Mouse (Mus musculus): ENCODE data around the gene Ank3. TPM values are rescaled to one million over a fixed set of nuclear protein-coding genes. Genes with fewer than 3 reads are reported as not detected.

The Ank3 gene
- total RNA-seq, 2 experiments from 2014 or later, result 0.77 TPM; not detected in 1

DNA sequence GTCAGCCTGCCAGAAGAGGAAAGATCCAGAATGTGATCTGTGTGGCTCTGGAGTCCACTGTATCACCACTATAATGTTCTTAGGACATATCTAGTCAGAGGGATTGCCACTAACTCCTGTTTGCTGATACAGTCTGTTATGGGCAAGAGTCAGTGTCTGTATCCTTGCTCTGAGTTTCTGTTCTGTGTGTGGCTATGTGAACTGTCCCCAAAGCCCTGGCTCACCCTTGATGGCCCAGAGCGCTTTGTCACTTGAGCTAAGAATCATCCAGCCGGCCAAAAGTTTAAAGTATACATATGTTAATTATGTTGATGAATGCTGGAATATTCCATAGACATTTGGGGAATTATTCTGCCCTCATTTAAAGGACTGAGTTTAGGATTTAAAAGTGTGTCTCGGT lies 202.9 kb downstream of the Ank3 start:
- ATAC-seq (replicated peaks; ENCODE audit: low FRiP score, poor library complexity, severe bottlenecking), result no peak

DNA sequence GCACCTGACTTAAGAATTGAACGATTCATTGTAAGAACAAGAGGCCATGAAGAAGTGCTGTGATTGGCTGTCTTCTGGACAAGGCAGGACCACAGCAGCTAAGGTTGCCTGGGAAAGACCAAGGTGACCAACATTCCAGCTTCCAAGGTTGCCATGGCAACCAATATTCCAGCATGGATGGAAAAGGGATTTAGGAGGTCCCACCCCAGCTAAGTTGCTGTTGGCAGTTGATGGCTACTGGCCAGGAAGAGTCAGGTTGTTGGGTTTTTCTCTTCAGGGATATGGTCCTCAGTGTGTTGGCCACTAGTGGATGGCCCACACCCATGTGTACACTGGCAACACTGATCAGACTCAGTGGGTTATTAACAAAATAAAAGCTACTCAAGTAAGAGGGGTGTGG lies 204.1 kb downstream of the Ank3 start:
- ATAC-seq (replicated peaks; ENCODE audit: low FRiP score, poor library complexity, severe bottlenecking), result no peak

DNA sequence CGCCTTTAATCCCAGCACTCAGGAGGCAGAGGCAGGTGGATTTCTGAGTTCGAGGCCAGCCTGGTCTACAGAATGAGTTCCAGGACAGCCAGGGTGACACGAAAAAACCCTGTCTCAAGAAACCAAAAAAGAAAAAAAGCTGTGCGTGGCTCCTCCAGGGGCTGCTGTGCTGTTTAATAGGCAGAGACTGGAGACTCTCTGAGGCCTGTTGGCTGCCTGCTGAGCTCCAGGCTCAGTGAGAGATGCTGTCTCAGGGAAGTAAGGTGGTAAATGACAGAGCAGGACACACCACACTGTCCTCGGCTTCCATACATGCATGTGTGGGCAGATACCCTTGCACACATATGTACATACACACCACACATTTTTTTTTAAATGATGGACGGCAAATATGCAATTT lies 206.0 kb downstream of the Ank3 start:
- ATAC-seq (replicated peaks; ENCODE audit: low FRiP score, poor library complexity, severe bottlenecking), result no peak

DNA sequence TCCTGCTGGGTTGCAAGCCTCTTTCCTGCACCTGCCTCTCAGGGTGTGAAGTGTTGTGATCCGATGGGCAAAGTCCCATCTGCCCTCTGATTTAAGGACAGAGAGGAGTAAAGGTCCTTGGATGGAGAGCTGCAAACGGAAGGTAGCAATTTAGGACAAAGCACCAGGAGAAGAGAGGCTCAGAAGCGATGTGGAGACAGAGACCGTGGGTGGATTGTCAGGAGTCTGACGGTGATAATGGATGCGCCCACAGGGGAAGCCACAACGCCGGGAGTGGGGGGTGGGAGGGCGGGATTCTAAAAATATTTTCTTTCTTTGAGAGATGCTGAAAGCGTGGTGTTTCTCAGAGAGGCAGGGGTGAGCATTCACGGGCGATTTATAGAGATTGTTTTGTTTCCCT lies 206.6 kb downstream of the Ank3 start:
- no peak for ATAC-seq (replicated peaks; ENCODE audit: low FRiP score, poor library complexity, severe bottlenecking)

DNA sequence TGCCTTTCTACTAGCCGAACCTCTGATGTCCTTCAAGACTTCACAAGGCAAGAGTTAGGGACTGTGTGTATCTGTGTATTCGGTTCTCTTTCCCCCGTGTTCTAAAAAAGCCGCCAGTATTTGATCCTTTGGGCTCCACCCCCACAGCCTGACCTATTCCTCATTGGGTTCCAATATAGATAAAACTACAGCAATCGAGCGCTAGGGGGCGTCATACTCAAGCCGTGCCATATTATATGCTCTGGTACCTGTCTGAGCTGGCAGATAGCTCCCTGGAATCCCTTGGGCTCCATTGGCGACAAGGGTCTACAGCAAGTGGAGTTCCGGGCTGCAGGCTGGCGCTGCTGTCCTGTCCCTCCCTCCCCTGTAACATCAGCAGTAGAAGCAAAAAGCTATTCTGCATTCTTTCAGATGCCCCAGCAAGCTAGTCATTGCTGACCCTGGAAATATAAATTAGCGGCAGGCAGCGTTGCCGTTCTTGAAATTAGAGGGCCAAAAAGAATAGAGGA lies 209.1 kb downstream of the Ank3 start:
- ATAC-seq (replicated peaks; ENCODE audit: low FRiP score, poor library complexity, severe bottlenecking), result no peak

DNA sequence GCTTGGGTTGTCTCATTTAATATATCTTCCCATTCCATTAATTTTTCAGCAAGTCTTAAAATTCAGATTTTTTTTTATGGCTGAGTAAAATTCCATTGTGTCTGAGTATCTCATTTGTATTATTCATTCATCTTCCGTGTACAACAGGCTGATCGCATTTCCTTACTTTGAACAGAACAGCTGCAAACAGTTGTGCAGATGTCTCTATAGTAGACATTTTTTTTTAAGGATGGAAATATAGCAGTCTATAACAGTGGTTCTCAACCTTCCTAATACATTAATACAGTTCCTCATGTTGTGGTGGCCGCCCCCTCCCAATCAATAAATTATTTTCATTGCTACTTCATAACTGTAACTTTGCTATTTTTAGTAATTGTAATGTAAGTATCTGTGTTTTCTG lies 212.7 kb downstream of the Ank3 start:
- no peak for ATAC-seq (replicated peaks; ENCODE audit: low FRiP score, poor library complexity, severe bottlenecking)

DNA sequence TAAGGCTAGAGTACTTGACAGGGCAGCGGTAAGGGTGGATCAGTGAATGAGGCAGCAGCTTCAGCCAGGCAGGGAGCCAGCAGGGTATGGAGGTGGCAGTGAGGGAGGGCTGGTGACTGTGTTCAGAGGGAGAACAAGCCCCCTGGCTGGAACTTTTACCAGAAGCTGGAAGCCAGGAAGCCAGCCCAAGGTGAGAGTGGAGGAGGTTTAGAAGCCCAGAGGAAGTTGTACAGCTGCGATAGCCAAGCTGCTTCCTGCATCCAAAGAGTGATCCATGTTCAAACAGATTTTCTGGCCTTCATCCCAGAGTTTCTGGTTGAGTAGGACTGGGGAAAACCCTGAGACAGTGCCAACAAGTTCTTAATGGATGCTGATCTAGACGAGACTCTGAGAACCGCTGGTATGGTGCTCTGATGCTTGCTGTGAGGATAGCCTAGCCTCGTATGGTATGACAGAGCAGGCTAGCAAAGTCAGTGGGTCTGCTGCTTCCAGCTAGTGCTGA lies 213.3 kb downstream of the Ank3 start:
- ATAC-seq (replicated peaks; ENCODE audit: low FRiP score, poor library complexity, severe bottlenecking), result no peak

DNA sequence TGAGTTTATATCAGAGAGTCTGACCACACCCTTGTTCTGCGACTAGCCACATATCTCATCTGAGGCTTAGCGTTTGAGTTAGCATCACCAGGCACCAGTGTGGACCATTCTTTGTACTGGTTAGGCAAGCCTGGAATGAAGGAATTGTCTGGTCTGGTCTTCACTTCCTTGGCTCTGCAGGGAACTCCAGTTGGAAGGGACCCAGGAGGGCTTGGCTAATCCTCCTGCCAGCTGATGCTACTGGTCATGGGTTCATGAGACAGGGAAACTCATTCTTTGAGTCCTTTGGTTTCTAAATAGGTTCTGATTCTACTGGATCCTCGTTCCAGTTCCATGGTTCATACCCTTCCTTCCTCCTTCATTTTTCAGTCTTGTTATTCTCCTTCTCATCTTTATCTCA lies 218.4 kb downstream of the Ank3 start:
- ATAC-seq (replicated peaks; ENCODE audit: low FRiP score, poor library complexity, severe bottlenecking), result no peak

DNA sequence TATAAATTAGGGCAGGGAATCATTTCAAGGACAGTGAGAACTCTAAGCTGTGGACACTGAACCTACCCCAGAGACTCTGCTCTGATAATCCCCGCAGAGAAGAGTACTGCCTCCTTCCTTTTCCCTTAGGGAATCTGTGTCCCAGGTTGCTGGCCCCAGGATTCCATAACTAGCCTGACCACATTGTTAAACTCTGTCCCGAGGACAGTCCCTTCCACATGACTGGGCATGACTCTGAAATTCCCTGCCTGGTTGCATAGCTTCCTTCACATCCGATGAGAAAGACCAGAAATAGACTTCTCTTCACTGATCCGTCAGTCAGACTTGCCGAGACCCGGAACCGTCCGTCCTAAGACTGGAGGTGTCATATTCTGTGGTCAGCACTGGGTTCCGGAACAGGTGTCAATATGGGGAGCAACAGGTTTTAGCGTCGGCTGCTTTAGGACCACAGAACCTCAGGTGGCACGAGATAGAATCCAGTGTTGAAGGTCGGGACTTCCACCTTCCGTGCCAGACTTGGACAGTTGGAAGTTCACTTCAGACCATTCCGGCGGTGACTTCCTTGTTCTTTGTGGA lies 219.1 kb downstream of the Ank3 start:
- ATAC-seq (replicated peaks; ENCODE audit: low FRiP score, poor library complexity, severe bottlenecking), result no peak

DNA sequence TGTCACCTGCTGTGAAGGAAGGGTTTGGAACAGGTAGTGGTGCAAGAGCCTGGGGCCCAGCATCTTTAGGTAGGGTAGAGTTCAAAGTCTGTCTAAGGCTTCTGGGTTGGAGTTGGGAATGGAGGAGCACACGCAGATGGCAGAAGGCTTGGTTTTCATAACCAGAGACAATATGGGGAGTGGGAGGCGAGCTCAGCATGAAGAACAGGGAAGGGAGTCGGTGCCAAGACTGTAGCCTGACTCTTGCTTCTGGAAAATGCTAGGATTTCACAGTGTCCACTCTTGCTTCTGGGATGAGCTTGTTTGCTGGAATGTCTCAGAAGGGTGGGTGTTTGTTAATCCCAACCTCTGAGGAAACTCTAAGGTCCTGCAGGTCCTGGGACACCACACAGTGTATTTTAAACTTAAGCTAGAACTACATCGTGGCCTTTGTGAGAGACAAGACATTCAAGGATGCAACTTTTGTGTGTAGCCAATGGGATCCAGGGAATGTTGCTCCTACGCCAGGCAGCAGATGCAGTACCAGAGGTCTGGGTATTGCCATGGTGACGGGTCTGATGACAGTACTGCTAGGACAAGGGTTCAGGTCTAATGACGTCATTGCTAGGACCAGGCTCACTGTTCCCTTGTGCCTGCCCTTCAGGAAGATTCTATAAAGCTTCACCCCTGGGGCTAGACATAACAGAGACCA lies 222.3 kb downstream of the Ank3 start:
- ATAC-seq (replicated peaks; ENCODE audit: low FRiP score, poor library complexity, severe bottlenecking), result no peak

DNA sequence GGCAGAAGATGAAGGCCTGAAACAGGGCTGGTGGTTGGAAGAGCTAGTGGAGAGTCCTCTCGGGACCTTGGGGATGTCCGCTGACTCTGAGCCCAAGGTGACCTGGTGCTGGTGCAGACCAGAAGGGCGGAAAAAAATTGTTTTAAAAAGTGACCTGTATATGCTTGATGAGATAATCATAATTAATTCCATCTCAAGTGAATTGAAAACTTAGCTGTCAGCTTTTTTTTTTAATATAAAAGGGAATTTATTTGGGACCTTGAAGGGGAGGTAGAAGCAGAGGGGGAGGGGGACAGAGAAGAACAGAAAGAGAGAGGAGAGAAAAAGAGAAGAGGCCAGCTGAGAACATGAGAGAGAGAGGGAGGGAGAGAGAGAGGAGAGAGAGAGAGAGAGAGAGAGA lies 229.2 kb downstream of the Ank3 start:
- no peak for ATAC-seq (replicated peaks; ENCODE audit: low FRiP score, poor library complexity, severe bottlenecking)

DNA sequence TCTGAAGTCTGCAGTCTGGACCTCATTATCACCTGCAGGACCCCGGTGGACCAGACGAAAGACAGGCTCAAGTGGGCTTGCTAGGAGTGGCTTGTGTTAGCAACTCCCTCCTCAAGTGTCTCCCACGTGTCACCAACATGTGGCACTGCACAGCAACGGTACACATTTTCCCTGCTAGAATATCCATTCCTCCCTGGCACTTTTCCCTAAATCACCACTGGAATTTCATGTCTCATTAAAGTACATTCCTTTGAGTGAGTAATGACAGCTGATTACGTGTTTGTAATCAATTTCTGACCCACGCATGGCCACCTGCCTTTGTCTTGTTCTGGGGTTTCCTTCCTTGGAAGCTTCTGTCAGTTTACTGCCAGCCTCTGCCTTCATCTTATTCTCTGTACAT lies 230.2 kb downstream of the Ank3 start:
- ATAC-seq (replicated peaks; ENCODE audit: low FRiP score, poor library complexity, severe bottlenecking), result no peak

DNA sequence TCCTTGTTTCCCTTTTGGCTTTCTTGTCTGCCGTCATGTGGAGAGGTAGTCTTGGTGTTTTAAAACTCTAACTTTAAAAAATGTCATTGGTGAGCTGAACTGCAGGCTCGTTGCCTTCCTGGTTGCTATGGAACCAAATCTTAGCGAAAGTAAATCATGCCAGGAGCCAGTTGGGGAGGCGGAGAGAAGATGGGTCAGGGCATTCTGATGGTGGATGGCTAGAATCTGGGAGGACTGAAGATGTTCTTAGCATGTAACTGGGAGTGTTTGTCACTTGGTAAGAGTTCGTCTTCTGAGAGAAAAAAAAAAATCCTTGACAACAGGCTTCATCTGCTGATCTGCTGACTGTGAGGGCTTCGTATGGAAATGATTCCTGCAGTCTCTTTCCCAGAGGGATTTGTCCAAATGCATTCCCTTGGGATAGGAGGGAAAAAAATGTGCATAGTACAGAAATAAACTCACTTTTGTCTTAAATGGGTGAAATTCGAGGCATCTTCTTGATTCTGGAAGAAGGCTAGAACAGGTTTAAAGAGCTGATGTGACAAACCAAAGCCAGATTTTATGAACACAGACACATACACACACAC lies 232.3 kb downstream of the Ank3 start:
- ATAC-seq (replicated peaks; ENCODE audit: low FRiP score, poor library complexity, severe bottlenecking), result no peak

DNA sequence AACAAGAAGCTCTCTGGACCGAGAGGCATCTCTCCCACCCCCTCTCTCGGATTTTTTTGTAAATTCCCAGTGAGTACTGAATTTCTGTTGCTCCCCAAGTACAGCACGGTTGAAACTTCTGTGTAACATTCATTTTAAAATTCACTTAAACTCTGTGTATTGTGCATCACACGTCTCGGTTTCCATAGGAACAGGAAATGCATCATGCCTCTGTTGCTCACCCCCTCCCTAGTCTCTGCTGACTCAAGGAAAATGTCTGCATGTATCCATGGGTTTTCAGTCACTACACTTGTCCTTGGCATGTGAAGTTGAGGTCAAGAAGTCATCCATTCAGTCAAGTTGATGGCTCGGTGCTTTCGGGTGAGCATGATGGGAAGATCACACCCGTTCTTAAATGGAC lies 234.3 kb downstream of the Ank3 start:
- ATAC-seq (replicated peaks; ENCODE audit: low FRiP score, poor library complexity, severe bottlenecking), result no peak

DNA sequence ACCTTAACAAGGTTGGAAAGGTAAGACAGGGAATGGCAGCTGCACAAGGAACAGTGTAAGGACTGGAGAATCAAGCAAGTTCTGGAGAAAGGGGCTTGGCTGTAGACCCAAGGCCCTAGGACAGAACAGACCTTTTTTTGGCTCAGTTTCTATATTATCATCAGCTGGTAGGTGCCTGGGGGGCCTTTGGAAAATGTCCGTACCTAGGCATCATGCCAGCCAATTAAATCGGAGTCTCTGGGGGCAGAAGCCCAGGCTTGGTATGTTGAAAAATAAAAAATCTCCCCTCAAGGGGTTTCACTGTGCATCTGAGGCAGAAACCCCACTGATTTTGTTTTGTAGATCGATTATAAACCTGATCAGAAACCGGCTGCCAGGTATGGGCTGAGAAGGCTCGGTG lies 236.3 kb downstream of the Ank3 start:
- no peak for ATAC-seq (replicated peaks; ENCODE audit: low FRiP score, poor library complexity, severe bottlenecking)

DNA sequence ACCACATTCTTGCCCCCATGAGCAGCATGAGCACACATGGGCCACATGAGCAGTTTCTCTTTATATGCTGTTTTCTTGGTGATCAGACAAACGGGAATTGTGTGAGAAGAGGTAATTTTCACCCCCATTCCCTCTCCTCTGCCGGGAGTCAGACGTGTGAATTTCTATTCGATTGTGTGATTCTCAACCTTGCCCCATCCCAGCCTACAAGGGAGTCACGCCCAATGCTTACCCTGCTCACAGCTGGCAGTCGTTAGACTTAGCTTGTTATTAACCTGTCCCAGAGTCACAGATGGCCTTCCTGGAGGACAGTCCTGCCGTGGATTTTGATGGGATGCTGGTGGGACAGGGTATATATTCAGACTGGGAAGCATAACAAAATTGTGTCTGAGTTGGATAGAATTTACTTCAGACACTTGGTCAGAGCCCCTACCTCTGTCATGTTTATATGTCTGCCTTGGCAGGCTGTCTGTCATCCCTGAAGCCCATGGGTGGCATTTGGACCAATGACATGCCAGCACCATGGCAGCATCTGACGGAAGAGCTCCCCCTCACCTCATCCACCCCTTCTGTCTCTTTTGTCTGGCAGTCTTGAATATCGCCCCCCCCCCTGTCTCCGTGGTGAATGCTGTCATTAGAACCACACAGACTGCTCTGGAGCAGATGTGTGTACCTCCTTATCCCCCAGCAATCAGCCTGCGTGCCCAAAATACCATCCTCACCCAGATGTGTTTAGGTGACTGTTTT lies 237.5 kb downstream of the Ank3 start:
- ATAC-seq (replicated peaks; ENCODE audit: low FRiP score, poor library complexity, severe bottlenecking), result no peak

DNA sequence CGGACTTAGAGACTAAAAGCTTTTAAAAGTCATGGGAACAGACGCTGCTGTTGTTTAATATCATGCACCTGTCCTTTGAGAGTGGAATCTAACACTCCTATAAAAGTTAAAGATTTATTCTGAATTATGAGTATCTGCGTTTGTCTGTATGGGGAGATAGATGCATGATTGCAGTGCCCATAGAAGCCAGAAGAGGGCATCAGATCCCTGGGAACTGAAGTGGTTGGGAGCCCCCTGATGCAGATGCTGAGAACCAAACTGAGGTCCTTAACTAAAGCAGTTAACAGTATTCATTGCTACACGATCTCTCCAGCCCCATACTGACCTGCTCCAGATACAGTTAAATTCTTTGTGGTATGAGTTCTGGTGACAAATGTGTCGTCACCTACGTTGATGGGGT lies 240.6 kb downstream of the Ank3 start:
- ATAC-seq (replicated peaks; ENCODE audit: low FRiP score, poor library complexity, severe bottlenecking), result no peak

DNA sequence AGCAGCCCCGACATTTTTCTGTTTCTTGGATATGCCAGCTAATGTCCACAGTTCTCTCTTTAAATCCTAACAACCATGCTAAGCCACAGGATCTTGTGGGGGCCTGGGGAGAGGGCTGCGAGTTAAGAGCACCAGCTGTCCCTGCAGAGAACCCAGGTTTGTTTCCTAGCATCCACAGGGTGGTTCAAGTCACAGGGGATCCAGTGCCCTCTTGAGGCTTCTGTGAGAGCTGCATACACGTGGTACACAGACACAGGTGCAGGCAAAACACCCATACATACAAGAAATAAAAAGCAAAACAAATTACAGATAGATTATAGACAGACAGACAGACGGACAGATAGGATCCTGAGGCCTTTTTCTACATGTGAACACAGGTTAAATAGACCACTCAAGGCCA lies 242.0 kb downstream of the Ank3 start:
- no peak for ATAC-seq (replicated peaks; ENCODE audit: low FRiP score, poor library complexity, severe bottlenecking)

DNA sequence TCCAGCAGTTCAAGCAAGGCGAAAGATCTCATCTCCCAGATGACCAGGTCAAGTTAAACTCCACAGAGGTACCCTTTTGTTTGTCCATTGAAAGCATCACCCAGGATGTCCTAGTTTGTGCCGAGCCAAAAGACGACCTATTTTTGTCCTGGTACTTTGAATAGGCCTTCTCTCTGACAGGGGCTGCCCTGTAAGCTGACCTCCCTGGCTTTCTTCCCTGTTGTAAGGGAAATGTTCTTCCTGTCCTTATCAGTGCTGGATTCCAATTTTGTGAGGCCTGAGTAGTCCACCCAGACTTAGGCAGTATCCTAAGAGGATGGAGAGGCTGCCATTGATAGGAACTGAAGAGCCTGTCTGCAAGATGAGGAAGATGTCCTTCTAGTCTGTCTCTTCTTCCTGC lies 244.9 kb downstream of the Ank3 start:
- no peak for ATAC-seq (replicated peaks; ENCODE audit: low FRiP score, poor library complexity, severe bottlenecking)

DNA sequence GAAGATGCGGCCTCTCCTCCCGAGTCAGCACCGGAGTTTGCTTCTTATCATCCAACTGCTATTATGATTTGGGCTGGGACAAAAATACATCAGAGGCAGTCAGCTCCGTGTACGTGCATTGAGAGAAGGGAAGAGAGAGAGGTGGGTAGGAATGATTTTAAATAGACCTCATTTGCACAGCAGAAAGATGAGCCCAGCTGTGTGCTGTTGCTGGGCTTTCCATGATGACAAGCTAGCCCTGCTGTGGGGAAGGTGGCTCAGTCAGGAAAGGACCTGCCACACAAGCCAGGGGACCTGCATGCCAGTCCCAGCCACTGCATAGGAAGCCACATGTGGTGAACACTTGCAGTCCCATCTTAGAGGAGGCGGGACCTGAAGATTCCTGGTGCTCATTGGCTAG lies 245.4 kb downstream of the Ank3 start:
- no peak for ATAC-seq (replicated peaks; ENCODE audit: low FRiP score, poor library complexity, severe bottlenecking)

Data from erythroblast, adult 5-6 weeks (primary cell).